Mouse (Mus musculus) E14TG2a.4 (cell line): ENCODE data around the gene Tmem156.

Experiments used
- CTCF ChIP-seq: conservative IDR thresholded peaks from 2 replicates; pipeline ENCODE4 v1.5.1; 2014; ENCODE audit warnings: low read length
- NANOG ChIP-seq: IDR thresholded peaks from 2 replicates; pipeline ENCODE4 v1.6.1; 2014; ENCODE audit warnings: borderline replicate concordance, low read length, mixed read lengths
- POU5F1 ChIP-seq: IDR thresholded peaks from 2 replicates; pipeline ENCODE4 v1.6.1; 2014; ENCODE audit warnings: low read length, borderline replicate concordance

DNA sequence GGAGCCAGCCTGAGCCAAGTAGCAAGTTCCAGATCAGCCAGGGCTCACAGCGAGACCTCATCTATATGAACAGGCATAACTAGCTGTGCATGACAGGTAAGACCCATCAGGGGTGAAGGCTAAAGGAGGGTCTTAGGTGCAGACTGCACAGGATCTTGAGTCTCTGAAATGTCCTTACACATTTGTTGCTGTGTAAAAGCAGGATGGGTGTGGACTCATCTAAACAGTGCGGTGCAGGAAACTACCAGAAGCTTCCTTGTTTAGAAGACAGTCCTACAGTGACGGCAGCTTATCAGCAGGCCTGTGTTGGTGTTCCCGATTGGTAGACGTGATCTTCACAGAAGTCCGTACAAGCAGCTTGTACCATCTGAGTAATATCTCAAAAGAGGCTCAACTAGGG is 21.4 kb upstream of the Tmem156 start:
- no peak for TF ChIP-seq CTCF
- TF ChIP-seq NANOG = no peak
- no peak for TF ChIP-seq POU5F1
